Mouse (Mus musculus) G1E-ER4 (cell line): ENCODE data around the gene Als2cl. TPM values are rescaled to one million over a fixed set of nuclear protein-coding genes. Genes with fewer than 3 reads are reported as not detected.

Experiments used
- GATA1 ChIP-seq: IDR thresholded peaks from one replicate; pipeline ENCODE4 v1.8.0; 2012; ENCODE audit warnings: low read length, inconsistent platforms
- polyA plus RNA-seq: library from polyadenylated mRNA; stranded (reverse); fragments of >175 nt; gene quantifications from 2 replicates; pipeline ENCODE4 v1.2.3, GENCODE M21; 2012

The Als2cl gene
- polyA plus RNA-seq, 1 experiment, result not detected

DNA sequence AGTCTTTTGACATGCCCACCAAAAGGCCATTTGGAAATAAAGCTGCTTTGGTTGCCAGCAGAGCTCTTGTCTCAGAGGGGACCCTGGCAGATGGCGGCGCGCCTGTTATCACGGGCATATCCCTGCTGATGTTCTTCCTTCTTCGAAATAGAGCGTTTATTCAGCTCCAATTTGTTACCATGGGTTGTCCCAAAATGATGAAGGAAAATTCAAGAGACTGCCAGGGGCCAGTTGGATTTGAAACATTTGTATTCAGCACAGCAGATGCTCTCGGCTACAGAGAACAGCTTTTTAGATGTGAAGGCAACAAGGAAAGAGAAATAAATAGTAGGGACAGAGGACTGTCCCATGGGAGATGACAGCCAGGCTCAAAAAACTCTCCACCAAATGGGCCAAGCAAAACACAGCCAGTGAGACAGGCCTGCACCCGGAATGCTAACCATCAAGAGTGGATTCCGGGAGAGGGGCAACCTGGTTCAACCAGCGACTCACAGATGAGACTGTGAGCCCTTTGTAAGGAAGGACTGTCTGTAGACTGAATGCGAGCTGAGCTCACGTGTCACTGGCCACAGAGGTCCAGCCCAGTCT lies 54.3 kb downstream of the Als2cl start:
- TF ChIP-seq GATA1, result no peak

DNA sequence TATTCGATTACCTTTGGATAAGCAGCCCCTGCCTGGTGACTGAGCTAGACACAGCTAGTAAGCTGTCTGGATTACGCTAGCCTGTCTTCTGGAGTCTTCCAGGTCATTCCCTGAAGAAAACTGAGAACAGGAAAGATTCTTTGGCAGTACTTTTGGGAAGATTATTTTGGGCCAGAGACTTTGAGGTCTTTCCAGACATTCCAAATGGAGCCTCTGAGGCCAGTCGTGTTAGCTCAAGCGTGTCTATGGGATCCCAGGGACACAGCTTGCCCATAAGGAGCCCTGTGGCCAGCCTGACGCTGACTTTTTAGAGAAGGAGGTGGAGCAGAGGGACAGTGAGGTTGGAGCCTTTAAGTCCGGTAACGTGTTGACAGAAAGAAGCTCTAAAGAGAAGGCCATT lies 56.3 kb downstream of the Als2cl start:
- no peak for TF ChIP-seq GATA1

DNA sequence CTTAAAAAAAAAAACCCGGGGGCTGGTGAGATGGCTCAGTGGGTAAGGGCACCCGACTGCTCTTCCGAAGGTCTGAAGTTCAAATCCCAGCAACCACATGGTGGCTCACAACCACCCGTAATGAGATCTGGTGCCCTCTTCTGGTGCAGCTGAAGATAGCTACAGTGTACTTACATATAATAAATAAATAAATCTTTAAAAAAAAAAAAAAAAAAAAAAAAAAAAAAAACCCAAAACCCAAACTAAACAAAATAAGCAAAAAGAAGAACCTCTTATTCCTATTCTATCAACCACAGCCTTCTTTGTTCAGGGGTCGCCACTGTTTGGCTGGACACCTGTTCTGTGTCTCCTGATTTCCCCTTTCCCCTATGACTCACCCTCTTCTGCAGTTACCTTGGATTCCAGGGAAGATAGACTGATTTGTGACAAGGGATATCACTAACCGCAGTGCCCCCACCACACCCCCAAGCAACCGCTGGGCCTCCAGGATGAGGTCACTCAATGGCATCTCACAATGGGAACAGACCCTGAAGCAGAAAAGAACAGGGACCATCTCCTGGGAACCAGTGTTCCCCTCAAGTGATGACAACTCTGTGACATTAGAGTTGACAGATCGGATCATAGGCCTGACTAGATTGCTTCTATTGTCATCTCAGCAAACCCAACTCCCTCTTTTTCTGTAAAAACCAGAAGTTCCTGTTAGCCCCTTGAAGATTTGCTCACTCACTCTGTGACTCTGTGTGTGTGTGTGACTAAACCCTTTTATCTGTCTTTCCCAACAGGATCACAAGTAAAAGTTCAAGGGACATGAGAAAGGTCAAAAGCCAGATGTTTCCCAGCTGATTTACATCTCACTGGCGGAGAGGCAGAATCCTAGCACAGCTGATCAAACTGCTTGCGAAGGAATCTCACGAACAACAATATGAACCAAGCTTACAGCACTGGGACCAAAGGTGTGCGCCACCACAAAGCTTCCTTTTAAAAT lies 58.1 kb downstream of the Als2cl start:
- no peak for TF ChIP-seq GATA1

DNA sequence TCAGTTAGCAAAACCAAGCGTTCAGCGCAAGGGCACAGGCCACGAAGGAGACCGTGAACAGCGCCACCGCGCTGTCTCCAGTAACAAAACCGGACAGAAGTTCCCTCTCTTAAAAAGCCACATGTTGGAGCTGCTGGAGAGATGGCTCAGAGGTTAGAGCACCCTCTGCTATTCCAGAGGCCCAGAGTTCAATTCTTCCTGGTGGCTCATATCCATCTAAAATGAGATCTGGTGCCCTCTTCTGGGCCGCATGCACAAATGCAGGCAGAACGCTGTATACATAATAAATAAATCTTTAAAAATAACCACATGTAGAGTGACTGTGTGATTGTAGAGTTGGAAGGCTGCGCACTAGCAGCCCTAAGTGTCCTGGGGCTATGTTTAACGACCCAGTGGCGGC lies 64.6 kb downstream of the Als2cl start:
- no peak for TF ChIP-seq GATA1

DNA sequence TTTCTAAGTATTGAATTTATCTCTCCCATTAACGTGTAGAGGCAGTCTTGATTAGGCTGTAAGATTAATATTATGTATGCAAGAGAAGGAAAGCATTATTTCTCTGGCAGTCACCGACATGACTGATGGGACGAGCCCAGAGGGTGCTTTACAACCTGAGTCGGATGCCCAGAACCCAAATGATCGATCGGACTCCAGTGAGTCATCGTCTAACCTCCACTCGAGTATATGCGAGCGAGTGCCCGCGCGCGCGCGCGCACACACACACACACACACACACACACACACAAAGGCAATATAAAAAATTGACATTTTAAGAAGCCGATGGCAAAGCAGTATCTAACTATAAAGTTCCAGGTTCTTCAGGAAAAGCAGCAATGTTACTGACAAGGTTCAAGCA lies 65.7 kb downstream of the Als2cl start:
- no peak for TF ChIP-seq GATA1

DNA sequence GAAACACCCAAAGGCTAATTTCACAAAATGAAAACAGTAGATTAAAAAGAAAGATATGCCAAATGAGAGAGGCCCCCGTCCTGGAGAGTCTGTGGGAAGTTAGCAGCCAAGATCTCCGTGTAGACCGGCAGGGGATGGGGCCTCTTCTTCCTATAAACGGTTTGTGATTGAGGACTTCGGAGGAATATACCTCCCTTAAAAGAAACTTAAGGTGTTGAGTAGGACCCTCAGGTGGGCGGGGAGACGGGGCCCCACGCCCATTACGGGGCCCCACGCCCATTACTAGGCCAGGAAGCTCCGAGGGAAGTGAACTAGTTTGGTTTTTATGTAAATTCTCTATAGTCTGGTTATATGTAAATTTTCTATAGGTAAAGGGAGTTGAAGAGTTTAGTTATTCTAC lies 66.3 kb downstream of the Als2cl start, which contains the start of gene Tdgf1:
Gene Tdgf1 (minus strand): TSS at position 233 of the 400 bp plus-strand sequence.
- no peak for TF ChIP-seq GATA1

DNA sequence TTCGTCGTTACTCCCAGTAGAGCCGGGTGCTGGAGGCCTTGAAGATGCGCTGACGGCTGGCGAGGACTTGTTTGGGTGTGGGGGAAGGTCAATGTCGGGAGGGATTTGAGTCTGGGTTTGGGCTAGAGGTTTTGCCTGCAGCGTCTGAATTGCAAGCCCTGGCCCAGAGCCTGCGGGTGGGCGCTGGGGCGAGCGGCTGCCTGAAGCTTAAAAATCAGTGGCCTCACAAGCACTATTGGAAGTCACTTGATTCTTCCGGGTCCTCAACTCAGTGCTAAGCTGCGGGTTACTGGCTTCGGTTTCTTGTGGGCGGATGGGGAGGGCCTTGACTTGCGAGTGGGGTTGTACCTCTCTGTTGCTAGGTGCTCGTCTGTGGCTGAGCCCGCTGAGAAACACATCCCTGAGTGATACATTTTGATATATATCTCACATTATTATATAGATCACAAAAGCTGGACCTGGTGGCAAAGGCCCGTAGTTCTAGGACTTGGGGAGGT lies 66.9 kb downstream of the Als2cl start:
- no peak for TF ChIP-seq GATA1

DNA sequence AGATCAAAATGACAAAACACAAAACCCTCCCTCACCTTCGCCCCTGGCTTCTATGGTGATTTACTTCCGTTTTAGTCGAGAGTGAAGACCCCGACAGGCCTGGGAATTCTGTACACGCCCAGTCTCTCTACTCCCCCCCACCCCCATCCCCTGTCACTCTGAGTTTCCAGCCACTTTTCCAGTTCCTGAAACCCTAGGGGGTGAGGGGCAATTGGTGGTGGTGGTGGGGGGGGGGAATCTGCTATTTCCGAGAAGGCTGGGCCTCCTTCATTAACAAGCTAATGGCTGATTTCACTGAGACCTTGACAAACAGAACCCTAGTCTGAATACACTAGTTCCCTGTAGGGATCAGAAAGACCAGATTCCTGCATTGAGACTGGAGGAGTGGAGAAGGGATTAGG lies 67.6 kb downstream of the Als2cl start:
- TF ChIP-seq GATA1, result no peak

DNA sequence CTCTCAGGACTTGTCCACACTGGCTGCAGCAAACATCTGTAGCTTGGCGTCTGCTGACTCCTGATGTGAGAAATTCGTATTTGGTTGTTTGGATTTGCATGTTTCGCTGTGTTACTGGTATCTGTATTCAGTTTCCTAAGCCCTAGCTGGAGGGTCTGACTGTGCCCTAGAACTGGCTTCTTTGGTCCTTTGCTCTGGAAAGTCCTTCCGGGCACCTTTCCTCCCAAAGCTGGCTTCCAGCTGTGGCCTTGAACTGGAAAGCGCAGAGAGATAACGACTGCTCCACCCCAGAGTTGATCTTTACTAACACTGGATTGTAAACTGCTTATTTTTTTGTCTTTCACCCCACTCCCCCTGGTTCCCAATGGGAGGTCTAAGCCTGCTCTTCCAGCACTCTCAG lies 68.2 kb downstream of the Als2cl start:
- no peak for TF ChIP-seq GATA1

DNA sequence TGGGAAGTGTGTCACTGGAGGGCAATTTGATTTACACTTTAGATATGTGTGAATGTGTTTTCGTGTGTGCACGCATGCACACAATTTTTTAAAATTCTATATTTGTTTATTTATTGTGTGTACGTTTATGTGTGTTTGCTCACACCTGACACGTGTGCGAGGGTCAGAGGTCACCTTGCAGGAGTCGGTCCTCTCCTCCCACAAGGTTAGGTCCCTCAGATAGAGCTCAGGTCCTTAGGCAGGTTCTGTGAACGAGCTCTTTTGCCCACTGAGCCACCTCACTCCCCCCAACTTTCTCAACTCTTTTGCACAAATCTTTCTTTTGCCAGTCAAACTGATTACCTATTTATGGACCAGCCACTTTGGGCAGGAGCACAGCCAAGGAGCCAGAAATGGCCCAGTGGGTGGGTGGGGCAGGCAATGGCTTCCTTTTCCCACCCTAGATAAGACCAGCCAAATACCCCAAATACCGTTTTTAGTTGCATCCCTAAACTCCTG lies 69.2 kb downstream of the Als2cl start:
- no peak for TF ChIP-seq GATA1

DNA sequence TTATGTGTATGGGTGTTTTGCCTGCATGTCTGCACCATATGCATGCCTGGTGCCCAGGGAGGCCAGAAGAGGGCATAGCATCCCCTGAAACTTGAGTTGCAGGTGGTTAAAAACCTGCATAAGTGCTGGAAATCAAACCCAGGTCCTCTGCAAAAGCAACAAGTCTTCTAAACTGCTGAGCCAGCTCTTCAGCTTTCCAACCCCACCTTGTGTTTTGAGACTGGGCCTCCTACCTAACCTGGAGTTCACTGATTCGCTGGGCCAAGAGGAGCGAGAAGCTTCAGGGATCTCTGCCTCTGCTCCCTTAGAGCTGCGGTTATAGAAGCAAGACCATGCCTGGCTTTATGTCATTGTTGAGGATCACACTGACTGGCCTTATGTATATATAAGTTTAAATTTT lies 70.4 kb downstream of the Als2cl start:
- TF ChIP-seq GATA1, result no peak

Other genes with a start within 250 kb of the Als2cl start
- 82.0 and 88.5 TPM in 2 replicates for gene Nbeal2, start 225.7 kb upstream of the Als2cl start, polyA plus RNA-seq
- 420 and 613 TPM in 2 replicates for gene Ccdc12, start 223.4 kb upstream of the Als2cl start, polyA plus RNA-seq
- not detected in 2 replicates for gene Myl3, start 138.0 kb upstream of the Als2cl start, polyA plus RNA-seq
- 0.02 TPM in 1 of 2 replicates, not detected in the other for gene Pth1r, start 132.7 kb upstream of the Als2cl start, polyA plus RNA-seq
- not detected in 2 replicates for gene Prss42, start 81.7 kb upstream of the Als2cl start, polyA plus RNA-seq
- not detected in 2 replicates for gene Prss44, start 65.9 kb upstream of the Als2cl start, polyA plus RNA-seq
- gene Prss43, start 53.2 kb upstream of the Als2cl start, polyA plus RNA-seq, result not detected in 2 replicates
- gene Prss45, start 45.3 kb upstream of the Als2cl start, polyA plus RNA-seq, result not detected in 2 replicates
- gene Prss46, start 35.4 kb upstream of the Als2cl start, polyA plus RNA-seq, result not detected in 2 replicates
- not detected in 2 replicates for gene Prss50, start 21.9 kb upstream of the Als2cl start, polyA plus RNA-seq
- not detected in 2 replicates for gene Tmie, start 243 bp downstream of the Als2cl start, polyA plus RNA-seq
- gene Fam240a, start 37.0 kb downstream of the Als2cl start, polyA plus RNA-seq, result not detected in 2 replicates
- not detected in 2 replicates for gene Tdgf1, start 66.3 kb downstream of the Als2cl start, polyA plus RNA-seq
- gene Lrrc2, start 71.7 kb downstream of the Als2cl start, polyA plus RNA-seq, result not detected in 2 replicates
- not detected in 2 replicates for gene Rtp3, start 110.7 kb downstream of the Als2cl start, polyA plus RNA-seq
- not detected in 2 replicates for gene Ltf, start 139.4 kb downstream of the Als2cl start, polyA plus RNA-seq
- 0.37 and 3.4 TPM in 2 replicates for gene Ccrl2, start 177.6 kb downstream of the Als2cl start, polyA plus RNA-seq
- 14.3 and 18.8 TPM in 2 replicates for gene Lrrfip2, start 237.7 kb downstream of the Als2cl start, polyA plus RNA-seq